Mouse (Mus musculus): ENCODE data around the gene 1500015O10Rik.

1500015O10Rik gene

DNA sequence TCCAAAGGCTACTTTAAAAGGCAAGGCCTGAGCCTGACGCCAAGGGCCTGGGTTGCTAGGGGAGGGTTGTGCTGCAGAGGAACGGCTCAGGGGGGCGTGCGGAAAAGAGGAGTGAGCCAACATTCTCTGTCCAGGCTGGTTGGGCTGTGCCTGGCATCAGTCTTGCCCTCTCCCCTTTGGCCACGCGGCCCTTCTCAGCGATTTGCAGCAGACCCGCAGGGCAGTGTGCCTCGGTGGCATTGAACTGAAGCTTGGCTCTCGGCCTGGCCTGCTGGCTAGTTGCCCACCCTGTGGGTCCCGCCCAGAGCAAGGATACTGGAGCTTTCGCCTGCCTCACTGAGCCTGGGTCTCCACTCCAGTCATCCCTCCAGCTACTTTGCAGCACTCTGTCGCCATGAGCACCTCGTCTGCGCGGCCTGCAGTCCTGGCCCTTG, at the start of gene 1500015O10Rik:
Gene 1500015O10Rik (plus strand): TSS at position 112 of the 434 bp plus-strand sequence.
- peak; percentile 43 for DNase-seq

- DNase-seq, result no peak
These were observed 40.4 kb upstream of the 1500015O10Rik start for GRCm38 (mm10) chr1:43689983-43690382.

GRCm38 (mm10) chr1:43690507-43690906, 39.9 kb upstream of the 1500015O10Rik start:
- no peak for DNase-seq

GRCm38 (mm10) chr1:43694076-43694475, 36.3 kb upstream of the 1500015O10Rik start:
- no peak for DNase-seq

DNA sequence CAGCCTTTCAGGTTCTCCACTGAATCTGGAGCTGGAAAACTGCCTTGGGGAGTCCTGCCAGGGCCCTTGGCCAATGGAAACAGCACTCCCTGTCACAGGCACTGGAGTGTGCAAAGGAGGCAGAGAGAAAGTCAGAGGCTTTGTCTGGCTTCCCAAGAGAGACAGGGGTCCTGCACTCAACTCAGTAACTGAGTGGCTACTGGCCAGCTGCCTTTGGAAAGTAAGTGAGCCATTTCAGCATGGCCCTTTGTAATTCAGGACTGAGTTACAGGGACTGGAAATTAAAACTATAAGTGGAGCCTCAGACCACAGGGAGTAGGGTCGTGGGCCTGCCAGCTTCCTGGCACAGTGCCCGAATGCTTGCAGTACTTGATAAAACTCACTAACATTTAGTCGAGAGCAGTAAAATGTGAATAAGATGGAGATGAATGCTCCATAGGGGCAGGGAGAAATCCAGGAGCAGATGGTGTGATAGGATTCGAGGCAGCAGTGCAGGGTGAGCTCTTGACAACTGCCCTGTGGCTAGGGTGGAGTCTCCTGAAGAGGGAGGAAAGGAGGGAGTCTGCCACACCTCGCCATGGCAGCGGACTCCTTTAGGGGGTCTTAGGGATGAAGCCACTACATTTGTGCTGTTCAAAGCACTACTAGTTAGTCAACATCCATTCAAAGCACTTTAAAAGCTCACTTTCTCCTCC, 35.4 kb upstream of the 1500015O10Rik start:
- peak; percentile 66 for DNase-seq

- DNase-seq, result peak; percentile 15
These were observed 31.8 kb upstream of the 1500015O10Rik start for GRCm38 (mm10) chr1:43698577-43699000.

- no peak for DNase-seq
These were observed 15.6 kb upstream of the 1500015O10Rik start for GRCm38 (mm10) chr1:43714841-43715240.

- no peak for DNase-seq
These were observed 12.4 kb upstream of the 1500015O10Rik start for GRCm38 (mm10) chr1:43717967-43718366.

DNA sequence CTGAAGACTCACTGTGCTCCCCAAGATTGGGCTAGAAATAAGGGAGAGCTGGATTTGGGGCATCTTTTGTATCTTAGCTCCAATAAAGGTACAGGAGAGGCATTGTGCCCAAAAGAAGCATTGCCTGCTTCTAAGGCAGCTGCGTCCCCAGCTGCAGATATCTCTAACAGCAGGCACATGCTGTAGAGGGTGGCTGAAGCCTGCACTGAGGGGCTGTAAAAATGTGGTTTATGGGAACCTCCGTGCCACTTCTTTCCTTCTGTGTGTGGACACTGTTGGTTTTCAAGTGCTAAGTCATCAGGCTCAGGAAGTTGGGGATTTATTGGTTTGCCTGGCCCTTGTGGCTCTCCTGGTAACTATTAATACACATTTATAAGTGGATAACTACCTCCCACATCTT, 11.6 kb upstream of the 1500015O10Rik start:
- DNase-seq, result no peak

DNA sequence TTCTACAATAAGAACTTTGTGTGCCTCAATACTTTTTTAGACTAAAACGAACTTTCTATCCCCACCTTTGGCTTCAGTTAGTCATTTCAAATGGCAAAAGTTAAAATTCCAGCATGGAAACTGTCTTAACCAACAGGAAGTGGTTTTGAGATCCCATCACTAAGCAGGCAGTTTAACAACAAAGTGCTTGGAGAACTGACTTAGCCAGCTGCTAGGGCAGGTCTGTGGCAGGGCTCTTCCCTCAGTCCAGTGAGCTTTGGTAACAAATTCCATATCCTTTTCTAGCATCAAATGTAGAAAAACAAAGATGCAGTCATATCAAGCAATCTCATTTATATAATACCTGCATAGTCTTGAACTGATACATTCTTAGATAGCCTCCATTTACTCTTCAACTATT, 7.9 kb upstream of the 1500015O10Rik start:
- DNase-seq, result no peak

- DNase-seq, result no peak
These were observed 1.7 kb downstream of the 1500015O10Rik start for GRCm38 (mm10) chr1:43732100-43732499.

- DNase-seq, result no peak
These were observed 2.3 kb downstream of the 1500015O10Rik start for GRCm38 (mm10) chr1:43732657-43733056.

GRCm38 (mm10) chr1:43737812-43738518, 7.6 kb downstream of the 1500015O10Rik start:
- no peak for DNase-seq

DNA sequence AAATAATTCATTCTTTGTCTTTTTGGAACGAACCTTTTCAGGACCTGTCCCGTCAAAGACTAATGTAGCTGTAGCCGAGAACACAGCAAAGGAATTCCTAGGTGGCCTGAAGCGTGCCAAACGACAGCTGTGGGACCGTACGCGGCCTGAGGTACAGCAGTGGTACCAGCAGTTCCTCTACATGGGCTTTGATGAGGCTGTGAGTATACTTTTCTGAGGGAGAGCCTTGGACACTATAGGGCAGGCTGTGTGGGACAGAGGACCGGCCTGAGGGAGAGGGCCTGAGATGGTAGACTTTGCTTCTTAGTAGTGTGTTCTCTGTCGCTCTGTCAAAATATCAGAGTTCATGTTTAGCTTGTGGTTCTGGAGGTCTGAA, 8.1 kb downstream of the 1500015O10Rik start:
- no peak for DNase-seq

- DNase-seq, result no peak
These were observed 24.3 kb downstream of the 1500015O10Rik start for GRCm38 (mm10) chr1:43754448-43755312.

GRCm38 (mm10) chr1:43760085-43760484, 29.7 kb downstream of the 1500015O10Rik start:
- DNase-seq, result no peak

DNA sequence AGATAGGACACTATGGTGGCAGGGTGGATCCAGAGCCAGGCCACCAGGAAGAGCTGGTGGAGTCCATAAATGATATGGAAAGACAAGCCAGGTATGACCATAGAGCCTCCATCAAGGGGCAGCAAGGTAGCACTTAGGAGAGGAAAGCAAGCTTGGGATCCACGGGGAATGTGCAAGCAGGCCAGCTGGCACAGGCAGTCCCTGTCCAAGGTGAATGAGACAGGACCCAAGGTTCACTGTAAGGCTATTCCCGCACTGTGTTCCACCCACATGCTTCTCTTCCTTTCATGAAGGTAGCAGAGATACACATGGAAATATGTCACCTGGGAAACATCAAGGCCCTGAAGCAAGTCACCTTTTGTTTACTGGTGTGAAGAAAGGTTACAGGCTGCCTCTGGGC, 34.1 kb downstream of the 1500015O10Rik start:
- DNase-seq, result no peak

DNA sequence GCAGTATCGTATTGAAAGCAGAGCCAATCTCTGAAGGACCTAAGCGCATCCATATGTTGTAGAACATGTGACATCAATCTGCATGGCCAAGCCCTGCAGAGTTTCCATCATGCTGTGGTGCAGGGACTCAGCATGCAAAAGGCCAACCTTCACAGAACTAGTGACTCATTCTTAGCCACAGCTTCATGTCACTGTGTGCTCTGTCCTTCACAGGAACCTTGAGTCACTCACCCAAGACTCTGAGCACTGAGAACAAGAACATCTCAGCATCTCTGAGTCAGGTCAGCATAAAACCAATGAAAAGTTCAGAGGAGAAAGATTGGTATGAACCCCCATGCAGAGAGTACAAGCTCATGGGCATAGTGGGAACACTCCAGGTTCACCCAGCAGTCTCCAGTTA, 35.9 kb downstream of the 1500015O10Rik start:
- DNase-seq, result no peak

DNA sequence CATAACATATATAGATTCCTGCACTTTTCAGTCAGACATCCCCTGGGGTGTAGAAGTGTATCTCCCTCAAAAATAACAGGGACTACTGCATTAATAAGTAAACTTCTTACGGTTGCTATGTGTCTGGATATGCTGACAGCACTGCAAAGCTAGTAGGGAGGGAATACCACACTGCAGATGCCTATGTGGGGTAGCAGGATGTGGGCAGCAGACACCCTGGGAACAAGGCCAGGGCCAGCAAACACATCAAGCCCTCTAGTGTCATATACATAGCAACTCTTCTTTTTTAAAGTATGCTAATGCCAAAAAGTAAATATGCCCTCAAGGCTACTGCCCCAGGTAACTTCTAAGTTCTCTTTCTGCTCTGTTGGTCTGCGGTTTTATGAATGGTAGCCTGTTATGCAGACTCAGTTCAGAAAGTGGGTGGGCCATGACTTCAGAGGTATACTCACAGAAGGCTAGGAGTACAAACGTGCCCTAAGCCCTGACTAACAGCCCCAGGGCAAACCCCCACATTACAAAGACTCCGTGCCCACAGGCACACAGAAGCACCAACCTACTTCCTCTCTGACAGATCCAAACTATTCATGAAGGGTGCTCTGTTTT, 38.1 kb downstream of the 1500015O10Rik start:
- DNase-seq, result no peak

DNA sequence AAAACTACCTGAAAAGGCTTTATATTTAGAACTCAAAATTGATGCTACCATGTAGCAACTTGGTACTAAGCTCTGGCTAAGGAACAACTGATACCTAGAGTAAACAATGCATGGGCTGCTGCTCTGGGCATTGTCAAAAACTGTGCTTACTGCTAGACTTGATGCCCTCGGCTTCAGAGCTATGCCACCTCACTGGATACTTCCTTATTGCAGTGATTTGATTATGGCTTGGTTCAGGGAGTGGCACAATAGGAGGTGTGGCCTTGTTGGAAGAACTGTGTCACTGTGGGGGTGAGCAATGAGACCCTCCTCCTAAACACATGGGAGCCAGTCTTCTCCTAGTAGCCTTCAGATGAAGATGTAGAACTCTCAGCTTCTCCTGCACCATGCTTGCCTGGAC, 38.9 kb downstream of the 1500015O10Rik start:
- DNase-seq, result no peak

DNA sequence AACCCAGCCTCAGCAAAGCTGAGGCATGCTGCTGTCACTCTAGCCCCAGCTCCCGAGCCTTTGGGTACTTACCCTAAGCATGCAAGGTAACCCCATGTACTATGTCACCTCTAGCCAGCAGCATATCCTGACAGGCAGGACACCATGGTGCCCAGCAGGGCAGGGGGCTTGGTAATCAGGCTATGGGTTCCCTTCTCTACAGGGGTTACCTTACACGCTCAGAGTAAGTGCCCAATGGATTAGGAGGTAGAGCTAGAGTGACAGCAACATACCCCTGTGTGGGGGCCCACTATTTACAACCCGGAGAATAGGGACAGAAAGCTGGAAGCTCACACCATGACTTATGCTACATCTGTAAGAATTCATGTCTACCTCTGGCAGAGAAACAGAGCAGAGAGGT, 39.6 kb downstream of the 1500015O10Rik start:
- DNase-seq, result no peak

DNA sequence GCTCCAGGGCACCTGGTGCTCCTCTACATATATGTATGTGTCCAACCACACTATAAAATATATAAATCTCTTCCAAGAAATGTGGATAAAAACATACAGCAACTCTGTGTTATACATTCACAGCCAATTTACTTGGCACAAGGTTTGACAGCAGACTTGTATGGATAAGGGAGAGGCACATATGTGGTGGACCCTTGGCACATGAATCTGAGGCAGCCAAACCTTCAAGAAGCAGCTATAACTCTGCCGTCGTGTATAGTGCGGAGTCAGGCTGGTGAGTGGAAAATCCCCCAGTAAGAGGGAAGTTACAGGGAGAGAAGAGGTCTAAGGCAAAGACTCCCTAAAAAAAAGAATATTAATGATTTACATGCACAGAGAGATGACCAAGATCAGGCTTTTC, 42.3 kb downstream of the 1500015O10Rik start:
- DNase-seq, result no peak

- DNase-seq, result no peak
These were observed 43.7 kb downstream of the 1500015O10Rik start for GRCm38 (mm10) chr1:43774126-43774525.
